Comparison of ENCODE assay signal across 8 mouse cellular contexts in genomic region chr7:19270509-19271237, GRCm38 (mm10). TPM values are rescaled to one million over a fixed set of nuclear protein-coding genes. Genes with fewer than 3 reads are reported as not detected.
DNase-seq lines count a peak whose midpoint lies in the region; ATAC-seq and TF ChIP-seq lines count a peak whose summit lies in the region.

No protein-coding gene starts in this region.

- no peak for TF ChIP-seq POLR2A in thymus, adult 2 months (IDR thresholded peaks at IDR 0.05; ENCODE audit: control insufficient read depth, extremely low read depth, insufficient read depth, low read length, poor library complexity)

- no peaks in the 10 kb centered on the region for H3K9me3 ChIP-seq in hindbrain, embryonic 13.5 days
- H3K9me3 ChIP-seq in lung, postnatal 0 days (ENCODE audit: low read length) = no peaks in the 10 kb centered on the region

- WGBS in hindbrain, embryonic 13.5 days = under 1% methylated on average over 21 of the region's 21 CpGs
- 0% methylated on average over 13 of the region's 21 CpGs for WGBS in lung, postnatal 0 days
- under 1% methylated on average over 21 of the region's 21 CpGs for WGBS in thymus, adult 2 months

- H3K4me3 ChIP-seq in hindbrain, embryonic 13.5 days = peak overlapping the region; percentile 96
- peak overlapping the region; percentile 90 for H3K4me3 ChIP-seq in lung, postnatal 0 days (ENCODE audit: low read depth, low read length)
- H3K4me3 ChIP-seq in thymus, adult 2 months (ENCODE audit: control insufficient read depth, insufficient read depth, low read length) = peak overlapping the region; percentile 90

- no peak for TF ChIP-seq CTCF in lung, postnatal 0 days (IDR thresholded peaks at IDR 0.05)
- no peak for TF ChIP-seq CTCF in thymus, adult 2 months (IDR thresholded peaks at IDR 0.05; ENCODE audit: borderline replicate concordance, control insufficient read depth, extremely low read depth, insufficient read depth, low read length, poor library complexity)

- H3K4me1 ChIP-seq in hindbrain, embryonic 13.5 days (replicated peaks) = peaks cover 38% of the 10 kb centered on the region
- peaks cover 17% of the 10 kb centered on the region; the same call in 1 of the 2 replicates for H3K4me1 ChIP-seq in lung, postnatal 0 days (ENCODE audit: insufficient read depth, low read depth, low read length)
- peaks cover 46% of the 10 kb centered on the region for H3K4me1 ChIP-seq in thymus, adult 2 months (replicated peaks; ENCODE audit: control insufficient read depth, insufficient read depth, low read length)

- DNase-seq in ovary, postnatal 10 days (ENCODE audit: low spot score) = peak; percentile 19
- DNase-seq in ovary, adult 18-20 months (ENCODE audit: low spot score) = no peak
- peak; percentile 40 for DNase-seq in embryo, embryonic 11 days
- peak; percentile 59 for DNase-seq in lung, postnatal 0 days (ENCODE audit: low spot score)
- DNase-seq in thymus, adult 2 months = peak; percentile 52
- no peak for DNase-seq in right cerebral cortex, adult 18-20 months
- DNase-seq in gastrocnemius, postnatal 14 days = no peak

- ATAC-seq in hindbrain, embryonic 13.5 days (ENCODE audit: low FRiP score) = no peak
- ATAC-seq in lung, postnatal 0 days = no peak

- peak overlapping the region; percentile 95 for H3K9ac ChIP-seq in hindbrain, embryonic 13.5 days
- H3K9ac ChIP-seq in lung, postnatal 0 days (replicated peaks; ENCODE audit: low read depth) = peak overlapping the region; percentile 78

- H3K27ac ChIP-seq in hindbrain, embryonic 13.5 days = peak overlapping the region; percentile 86
- H3K27ac ChIP-seq in lung, postnatal 0 days (ENCODE audit: low read length) = peak overlapping the region; percentile 95
- peak overlapping the region; percentile 77 for H3K27ac ChIP-seq in thymus, adult 2 months (ENCODE audit: control insufficient read depth, insufficient read depth, low read length)

- intact Hi-C loops in gastrocnemius, postnatal 14 days (cut with DNase I; ENCODE audit: low total_unique reads) = no loop called here

- peaks cover 17% of the 10 kb centered on the region; the same call in 1 of the 2 replicates for H3K27me3 ChIP-seq in hindbrain, embryonic 13.5 days
- no peaks in the 10 kb centered on the region for H3K27me3 ChIP-seq in lung, postnatal 0 days (replicated peaks; ENCODE audit: insufficient read depth, low read length)
- H3K27me3 ChIP-seq in thymus, adult 2 months (ENCODE audit: control insufficient read depth, insufficient read depth, low read length) = no peaks in the 10 kb centered on the region

- H3K4me2 ChIP-seq in hindbrain, embryonic 13.5 days = peak overlapping the region; percentile 97
- H3K4me2 ChIP-seq in lung, postnatal 0 days (replicated peaks; ENCODE audit: low read depth, low read length) = peak overlapping the region; percentile 91

- no peaks in the 10 kb centered on the region for H3K36me3 ChIP-seq in hindbrain, embryonic 13.5 days
- no peaks in the 10 kb centered on the region for H3K36me3 ChIP-seq in lung, postnatal 0 days (ENCODE audit: insufficient read depth, low read length)
- no peaks in the 10 kb centered on the region for H3K36me3 ChIP-seq in thymus, adult 2 months (ENCODE audit: control insufficient read depth, insufficient read depth, low read length)

- TF ChIP-seq EP300 in lung, postnatal 0 days (IDR thresholded peaks at IDR 0.05) = no peak

RNA-seq across cellular contexts. Expression of gene Vasp, which starts 0.9 kb away (rescaled TPM):
- 38.5 and 39.7 TPM in 2 replicates for polyA plus RNA-seq in hindbrain, embryonic 13.5 days (2015; fragmentation: Nextera tagmentation; extraction: Ambion mirVana)
- polyA plus RNA-seq in lung, postnatal 0 days (2015; fragmentation: Nextera tagmentation; extraction: Ambion mirVana) = 109 and 121 TPM in 2 replicates
- 325 and 327 TPM in 2 replicates for polyA plus RNA-seq in thymus, adult 2 months (2012; rRNA removed)
- 10 to 100 TPM; 31.0 to 35.1 TPM for total RNA-seq in gastrocnemius, postnatal 14 days (2021)

RNA-seq across cellular contexts. Expression of gene Ppm1n, which starts 9.2 kb away (rescaled TPM):
- polyA plus RNA-seq in hindbrain, embryonic 13.5 days (2015; fragmentation: Nextera tagmentation; extraction: Ambion mirVana) = 0.49 and 0.69 TPM in 2 replicates
- polyA plus RNA-seq in lung, postnatal 0 days (2015; fragmentation: Nextera tagmentation; extraction: Ambion mirVana) = not detected in 2 replicates
- polyA plus RNA-seq in thymus, adult 2 months (2012; rRNA removed) = 0.57 and 0.63 TPM in 2 replicates
- not detected for total RNA-seq in gastrocnemius, postnatal 14 days (2021)

RNA-seq across cellular contexts. Expression of gene Rtn2, which starts 11.8 kb away (rescaled TPM):
- polyA plus RNA-seq in hindbrain, embryonic 13.5 days (2015; fragmentation: Nextera tagmentation; extraction: Ambion mirVana) = 101 and 104 TPM in 2 replicates
- 23.8 and 26.6 TPM in 2 replicates for polyA plus RNA-seq in lung, postnatal 0 days (2015; fragmentation: Nextera tagmentation; extraction: Ambion mirVana)
- 3.0 and 19.9 TPM in 2 replicates for polyA plus RNA-seq in thymus, adult 2 months (2012; rRNA removed)
- total RNA-seq in gastrocnemius, postnatal 14 days (2021) = 100 to 1,000 TPM; 800 to 833 TPM

RNA-seq across cellular contexts. Expression of gene Fosb, which starts 39.2 kb away (rescaled TPM):
- polyA plus RNA-seq in hindbrain, embryonic 13.5 days (2015; fragmentation: Nextera tagmentation; extraction: Ambion mirVana) = 0.06 and 0.08 TPM in 2 replicates
- 0.17 and 0.44 TPM in 2 replicates for polyA plus RNA-seq in lung, postnatal 0 days (2015; fragmentation: Nextera tagmentation; extraction: Ambion mirVana)
- polyA plus RNA-seq in thymus, adult 2 months (2012; rRNA removed) = 1.8 and 1.9 TPM in 2 replicates
- total RNA-seq in gastrocnemius, postnatal 14 days (2021) = under 1 TPM; 0.69 to 0.90 TPM

RNA-seq across cellular contexts. Expression of gene Opa3, which starts 42.5 kb away (rescaled TPM):
- polyA plus RNA-seq in hindbrain, embryonic 13.5 days (2015; fragmentation: Nextera tagmentation; extraction: Ambion mirVana) = 36.9 and 37.1 TPM in 2 replicates
- polyA plus RNA-seq in lung, postnatal 0 days (2015; fragmentation: Nextera tagmentation; extraction: Ambion mirVana) = 18.8 and 19.0 TPM in 2 replicates
- 46.5 and 46.7 TPM in 2 replicates for polyA plus RNA-seq in thymus, adult 2 months (2012; rRNA removed)
- total RNA-seq in gastrocnemius, postnatal 14 days (2021) = 10 to 100 TPM; 35.1 to 43.0 TPM

Comparison
In these comparisons a context has a peak if more than half of its experiments do, and no peak if none do; other contexts are left out.
1. DNase-seq: peak in ovary, postnatal 10 days (single experiment), embryo, embryonic 11 days (single experiment), lung, postnatal 0 days (single experiment) and thymus, adult 2 months (single experiment); none in ovary, adult 18-20 months (single experiment), right cerebral cortex, adult 18-20 months (single experiment) and gastrocnemius, postnatal 14 days (single experiment).
2. Peak in every context shown above with its lines, with median percentiles within 50 percentile points of each other: H3K27ac ChIP-seq and H3K4me3 ChIP-seq.